Mouse (Mus musculus) CD4-positive, CD25-positive, alpha-beta regulatory T cell, adult 4 months (primary cell): ENCODE measurements around the gene Hmcn1. TPM values are rescaled to one million over a fixed set of nuclear protein-coding genes. Genes with fewer than 3 reads are reported as not detected.

ENCODE experiments used
- ATAC-seq: one replicate; pipeline ENCODE4 v1.8.0; 2017
- polyA plus RNA-seq, 2 experiments: library from polyadenylated mRNA; unstranded; fragments of 100-300 nt; shearing (Covaris generic); gene quantifications; one replicate each; pipeline ENCODE4 v1.2.1; 2017

Hmcn1 gene
- polyA plus RNA-seq, 2 experiments from 2014 or later = not detected

GRCm38 (mm10) chr1:150873231-150873630 lies 120.0 kb downstream of the Hmcn1 start:
- no peak for ATAC-seq

- ATAC-seq = no peak
Observed at GRCm38 (mm10) chr1:150872105-150872504, 121.1 kb downstream of the Hmcn1 start.

GRCm38 (mm10) chr1:150869189-150869588 lies 124.0 kb downstream of the Hmcn1 start:
- ATAC-seq = no peak

GRCm38 (mm10) chr1:150866615-150867014 lies 126.6 kb downstream of the Hmcn1 start:
- ATAC-seq = no peak

- ATAC-seq = no peak
Observed at GRCm38 (mm10) chr1:150857779-150858178, 135.5 kb downstream of the Hmcn1 start.

- no peak for ATAC-seq
Observed at GRCm38 (mm10) chr1:150833448-150833847, 159.8 kb downstream of the Hmcn1 start.

GRCm38 (mm10) chr1:150829851-150830250 lies 163.4 kb downstream of the Hmcn1 start:
- ATAC-seq = no peak

GRCm38 (mm10) chr1:150827169-150827568 lies 166.1 kb downstream of the Hmcn1 start:
- ATAC-seq = no peak

GRCm38 (mm10) chr1:150824334-150825005 lies 168.8 kb downstream of the Hmcn1 start:
- ATAC-seq = no peak

GRCm38 (mm10) chr1:150816035-150816807 lies 177.0 kb downstream of the Hmcn1 start:
- ATAC-seq = no peak

GRCm38 (mm10) chr1:150814917-150815316 lies 178.3 kb downstream of the Hmcn1 start:
- no peak for ATAC-seq

GRCm38 (mm10) chr1:150813381-150813780 lies 179.9 kb downstream of the Hmcn1 start:
- no peak for ATAC-seq

GRCm38 (mm10) chr1:150806864-150807263 lies 186.4 kb downstream of the Hmcn1 start:
- no peak for ATAC-seq

GRCm38 (mm10) chr1:150805466-150805865 lies 187.8 kb downstream of the Hmcn1 start:
- ATAC-seq = no peak

GRCm38 (mm10) chr1:150804235-150805099 lies 188.8 kb downstream of the Hmcn1 start:
- no peak for ATAC-seq

GRCm38 (mm10) chr1:150802642-150803041 lies 190.6 kb downstream of the Hmcn1 start:
- ATAC-seq = no peak

GRCm38 (mm10) chr1:150800611-150801263 lies 192.5 kb downstream of the Hmcn1 start:
- no peak for ATAC-seq

GRCm38 (mm10) chr1:150798651-150799050 lies 194.6 kb downstream of the Hmcn1 start:
- ATAC-seq = no peak

GRCm38 (mm10) chr1:150786746-150787145 lies 206.5 kb downstream of the Hmcn1 start:
- no peak for ATAC-seq

GRCm38 (mm10) chr1:150783070-150783842 lies 210.0 kb downstream of the Hmcn1 start:
- ATAC-seq = no peak

GRCm38 (mm10) chr1:150779902-150780301 lies 213.3 kb downstream of the Hmcn1 start:
- ATAC-seq = no peak

- ATAC-seq = no peak
Observed at GRCm38 (mm10) chr1:150776741-150777140, 216.5 kb downstream of the Hmcn1 start.
